Mouse (Mus musculus) forebrain, embryonic 16.5 days (tissue): ENCODE results near the gene Gm17651. TPM values are rescaled to one million over a fixed set of nuclear protein-coding genes. Genes with fewer than 3 reads are reported as not detected.
A peak's percentile ranks its signal among the peaks of the same experiment; 100 is the strongest.

ENCODE experiments used
- ATAC-seq: fragments of 200-750 bp; cut with Nextera tagmentation; 2 replicates; pipeline ENCODE4 v1.8.0; 2017; ENCODE audit warnings: mild to moderate bottlenecking, moderate library complexity
- H3K27ac ChIP-seq: fragments of 300-500 bp; sonication (generic); 2 replicates; pipeline ENCODE4 v1.5.1; 2014; ENCODE audit warnings: low read length, control low read depth
- H3K27me3 ChIP-seq: fragments of 300-500 bp; sonication (generic); replicated peaks from 2 replicates; pipeline ENCODE4 v1.6.1; 2014; ENCODE audit warnings: low read length; ENCODE audit not compliant: control insufficient read depth, insufficient read depth
- H3K36me3 ChIP-seq: fragments of 300-500 bp; sonication (generic); 2 replicates; pipeline ENCODE4 v1.6.1; 2014; ENCODE audit not compliant: control insufficient read depth, insufficient read depth
- H3K4me1 ChIP-seq: fragments of 300-500 bp; sonication (generic); replicated peaks from 2 replicates; pipeline ENCODE4 v1.6.1; 2014; ENCODE audit warnings: low read length; ENCODE audit not compliant: control insufficient read depth, insufficient read depth
- H3K4me2 ChIP-seq: fragments of 300-500 bp; sonication (generic); 2 replicates; pipeline ENCODE4 v1.6.1; 2014; ENCODE audit warnings: mild to moderate bottlenecking, low read length, control low read depth
- H3K4me3 ChIP-seq: fragments of 300-500 bp; sonication (generic); replicated peaks from 2 replicates; pipeline ENCODE4 v1.5.1; 2014; ENCODE audit warnings: mild to moderate bottlenecking, low read length, control low read depth
- H3K9ac ChIP-seq: fragments of 300-500 bp; sonication (generic); replicated peaks from 2 replicates; pipeline ENCODE4 v1.6.1; 2014; ENCODE audit warnings: low read depth, low read length, control low read depth
- H3K9me3 ChIP-seq: fragments of 300-500 bp; sonication (generic); 2 replicates; pipeline ENCODE4 v1.6.1; 2016; ENCODE audit warnings: low read length; ENCODE audit not compliant: control insufficient read depth
- WGBS: fragments of 180-500 bp; shearing (Covaris S2); extraction: QIAGEN DNeasy Blood & Tissue Kit; methylation state at CpG from one replicate; pipeline ENCODE4 v1.1.7; 2014; 5-methylcytosine and 5-hydroxymethylcytosine counted together
- polyA plus RNA-seq: library from polyadenylated mRNA; unstranded; fragments of >200 nt; fragmentation: Nextera tagmentation; extraction: Ambion mirVana; gene quantifications from 2 replicates; pipeline ENCODE4 v1.2.1, GENCODE M21; 2015

Gm17651 gene
- polyA plus RNA-seq, 1 experiment from 2014 or later: not detected

GRCm38 (mm10) chr3:97648518-97648917 is 26.0 kb downstream of the Gm17651 start:
- ATAC-seq: no peak
- H3K9me3 ChIP-seq: no peaks in the 10 kb centered on the region
- 43% methylated on average over 1 of the region's 1 CpGs for WGBS
- no peak overlapping the region for H3K9ac ChIP-seq
- no peaks in the 10 kb centered on the region for H3K4me1 ChIP-seq
- no peak overlapping the region for H3K4me3 ChIP-seq
- H3K27me3 ChIP-seq: no peaks in the 10 kb centered on the region
- no peak overlapping the region for H3K4me2 ChIP-seq
- H3K27ac ChIP-seq: no peak overlapping the region
- no peaks in the 10 kb centered on the region for H3K36me3 ChIP-seq

GRCm38 (mm10) chr3:97642001-97642400 is 32.5 kb downstream of the Gm17651 start:
- Histone ChIP-seq H3K9ac (no peak overlapping the region), H3K27ac (no peak overlapping the region), H3K4me2 (no peak overlapping the region), H3K27me3 (no peaks in the 10 kb centered on the region), H3K4me1 (no peaks in the 10 kb centered on the region), H3K9me3 (no peaks in the 10 kb centered on the region), H3K4me3 (no peak overlapping the region), H3K36me3 (no peaks in the 10 kb centered on the region)
- 86% methylated on average over 9 of the region's 9 CpGs for WGBS
- ATAC-seq: no peak

DNA sequence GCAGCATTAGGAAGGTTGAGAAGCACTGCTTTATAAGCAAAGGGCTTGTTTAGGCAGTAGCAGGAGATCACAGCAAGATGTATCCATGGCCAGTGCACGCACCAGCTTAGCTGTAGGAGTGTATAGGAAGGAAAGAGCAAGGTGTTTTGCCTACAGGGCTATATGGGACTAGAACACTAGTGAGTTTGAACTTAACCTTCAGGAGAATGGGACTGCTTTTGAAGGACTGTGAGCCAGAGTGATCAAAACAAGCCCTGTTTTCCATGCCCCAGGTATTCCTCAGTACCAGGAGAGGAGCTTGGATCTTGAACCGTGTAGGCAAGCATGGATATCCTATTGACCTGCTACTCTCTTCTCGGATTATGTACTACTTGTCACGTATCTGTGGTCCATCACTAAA is 33.1 kb downstream of the Gm17651 start:
- Histone ChIP-seq H3K9ac (no peak overlapping the region), H3K36me3 (no peaks in the 10 kb centered on the region), H3K27me3 (no peaks in the 10 kb centered on the region), H3K4me1 (no peaks in the 10 kb centered on the region), H3K4me3 (no peak overlapping the region), H3K4me2 (no peak overlapping the region), H3K27ac (no peak overlapping the region), H3K9me3 (no peaks in the 10 kb centered on the region)
- ATAC-seq: no peak
- WGBS: 85% methylated on average over 4 of the region's 4 CpGs

GRCm38 (mm10) chr3:97634288-97634761 is 40.2 kb downstream of the Gm17651 start:
- no peak overlapping the region for H3K4me2 ChIP-seq
- ATAC-seq: no peak
- WGBS: 73% methylated on average over 3 of the region's 3 CpGs
- H3K27me3 ChIP-seq: no peaks in the 10 kb centered on the region
- H3K4me1 ChIP-seq: no peaks in the 10 kb centered on the region
- no peak overlapping the region for H3K9ac ChIP-seq
- H3K4me3 ChIP-seq: no peak overlapping the region
- no peaks in the 10 kb centered on the region for H3K9me3 ChIP-seq
- H3K36me3 ChIP-seq: no peaks in the 10 kb centered on the region
- no peak overlapping the region for H3K27ac ChIP-seq

- Histone ChIP-seq H3K36me3 (no peaks in the 10 kb centered on the region), H3K9ac (no peak overlapping the region), H3K4me2 (no peak overlapping the region), H3K9me3 (no peaks in the 10 kb centered on the region), H3K27ac (no peak overlapping the region), H3K4me3 (no peak overlapping the region), H3K27me3 (no peaks in the 10 kb centered on the region), H3K4me1 (peaks cover 4% of the 10 kb centered on the region; the same call in 1 of the 2 replicates)
- ATAC-seq: no peak
- WGBS: 82% methylated on average over 4 of the region's 4 CpGs
Measured at GRCm38 (mm10) chr3:97633456-97633855, 41.0 kb downstream of the Gm17651 start.

DNA sequence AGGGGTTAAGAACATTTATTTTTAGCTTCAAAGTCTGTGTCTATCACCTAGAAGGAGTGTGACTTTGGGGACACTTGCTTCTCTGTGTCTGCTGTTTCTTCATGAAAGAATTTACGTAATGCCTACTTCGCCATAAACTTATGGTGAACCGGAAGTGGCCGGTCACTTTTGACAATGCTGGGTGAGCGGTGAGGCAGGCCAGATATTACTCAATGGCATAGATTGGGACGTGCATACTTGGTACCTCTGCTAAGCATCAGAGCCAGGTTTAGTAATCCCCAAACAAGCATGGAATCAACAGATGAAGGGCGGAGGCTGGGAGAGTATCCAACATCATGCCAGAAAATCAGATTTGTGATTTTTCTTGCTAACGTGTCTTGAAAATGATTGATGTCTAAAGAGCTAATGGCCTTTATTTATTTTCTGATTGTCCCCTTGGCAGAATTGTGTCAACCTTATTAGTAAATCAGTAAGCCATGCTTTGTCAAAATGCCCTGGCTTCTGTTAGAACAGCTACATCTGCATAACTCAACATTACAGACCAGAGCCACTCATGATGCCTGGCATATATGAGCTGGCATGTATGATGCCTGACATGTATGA is 43.1 kb downstream of the Gm17651 start:
- no peak for ATAC-seq
- H3K9me3 ChIP-seq: no peaks in the 10 kb centered on the region
- no peak overlapping the region for H3K4me2 ChIP-seq
- 88% methylated on average over 8 of the region's 8 CpGs for WGBS
- H3K9ac ChIP-seq: no peak overlapping the region
- no peak overlapping the region for H3K4me3 ChIP-seq
- H3K4me1 ChIP-seq: peaks cover 5% of the 10 kb centered on the region; the same call in 1 of the 2 replicates
- no peaks in the 10 kb centered on the region for H3K27me3 ChIP-seq
- no peak overlapping the region for H3K27ac ChIP-seq
- no peaks in the 10 kb centered on the region for H3K36me3 ChIP-seq

- Histone ChIP-seq H3K36me3 (no peaks in the 10 kb centered on the region), H3K9ac (no peak overlapping the region), H3K4me2 (no peak overlapping the region), H3K27ac (no peak overlapping the region), H3K4me3 (no peak overlapping the region), H3K27me3 (no peaks in the 10 kb centered on the region), H3K4me1 (peaks cover 5% of the 10 kb centered on the region; the same call in 1 of the 2 replicates), H3K9me3 (no peaks in the 10 kb centered on the region)
- WGBS: 91% methylated on average over 4 of the region's 4 CpGs
- ATAC-seq: no peak
Measured at GRCm38 (mm10) chr3:97630746-97631145, 43.7 kb downstream of the Gm17651 start.

GRCm38 (mm10) chr3:97629941-97630340 is 44.6 kb downstream of the Gm17651 start:
- Histone ChIP-seq H3K9ac (no peak overlapping the region), H3K9me3 (no peaks in the 10 kb centered on the region), H3K4me1 (peaks cover 5% of the 10 kb centered on the region; the same call in 1 of the 2 replicates), H3K27me3 (no peaks in the 10 kb centered on the region), H3K36me3 (no peaks in the 10 kb centered on the region), H3K4me2 (no peak overlapping the region), H3K4me3 (no peak overlapping the region), H3K27ac (no peak overlapping the region)
- ATAC-seq: no peak
- WGBS: 82% methylated on average over 4 of the region's 4 CpGs

DNA sequence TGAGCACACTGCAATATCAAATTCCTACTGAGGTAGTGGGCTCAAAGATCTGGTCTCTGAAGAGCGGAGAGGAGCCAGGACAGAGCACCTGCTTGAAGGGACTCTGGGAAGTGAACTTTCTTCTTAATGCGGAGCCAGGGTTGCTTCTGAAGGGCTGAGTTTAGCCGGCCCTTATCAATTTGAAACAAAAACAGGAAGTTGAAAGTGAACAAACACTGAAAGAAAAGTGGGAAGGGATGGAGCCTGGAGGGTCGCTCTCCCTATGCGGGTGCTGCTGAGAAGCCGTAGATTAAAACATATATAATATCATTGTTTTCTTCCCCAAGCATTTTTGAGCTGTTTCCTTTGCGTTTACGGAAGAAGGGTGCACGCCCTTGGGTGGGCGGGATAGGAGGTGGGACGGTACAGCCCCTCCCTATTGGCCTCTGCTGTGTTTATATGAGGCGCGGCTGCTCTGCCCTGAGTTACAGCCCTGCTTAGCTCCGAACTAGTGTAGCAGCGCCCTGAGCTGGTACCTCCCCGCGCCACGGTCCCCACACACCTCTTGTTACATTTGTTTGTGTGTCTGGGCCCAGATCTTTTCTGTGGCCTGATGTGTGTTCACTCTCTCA is 46.0 kb downstream of the Gm17651 start, which contains the start of gene Fmo5:
Fmo5 (plus strand) TSS at position 414 of the 611 bp plus-strand sequence.
- Histone ChIP-seq H3K9ac (peak within 1 kb of the TSS; percentile 45), H3K36me3 (no peaks in the 10 kb centered on the region), H3K4me2 (peak within 1 kb of the TSS; percentile 51), H3K9me3 (no peaks in the 10 kb centered on the region), H3K4me3 (peak within 1 kb of the TSS; percentile 29), H3K27me3 (no peaks in the 10 kb centered on the region), H3K4me1 (peaks cover 5% of the 10 kb centered on the region; the same call in 1 of the 2 replicates), H3K27ac (no peak within 1 kb of the TSS)
- WGBS: 6% methylated on average over 18 of the region's 18 CpGs
- ATAC-seq: peak; percentile 79; the same call in 1 of the 2 replicates
